Mouse (Mus musculus) MEL (cell line): Measurements from ENCODE around the gene Gm3285.

Source experiments
- BHLHE40 ChIP-seq: IDR thresholded peaks from 2 replicates; pipeline ENCODE4 v1.6.1; 2012; ENCODE audit warnings: low read depth, mild to moderate bottlenecking, inconsistent platforms, low read length, improper control_type of control experiment, borderline replicate concordance
- CHD2 ChIP-seq: IDR thresholded peaks from 2 replicates; pipeline ENCODE4 v1.6.1; 2011; ENCODE audit warnings: low read length, improper control_type of control experiment
- CTCF ChIP-seq, 3 experiments: IDR thresholded peaks in 2 of 3; conservative IDR thresholded peaks in 1 of 3; 2 replicates each; pipeline ENCODE4 v1.5.1; 2011 to 2012; ENCODE audit warnings: low read length in 3 of 3, low read depth in 2 of 3, mild to moderate bottlenecking in 2 of 3, improper control_type of control experiment in 1 of 3, inconsistent platforms in 1 of 3, mixed read lengths in 1 of 3, moderate library complexity in 1 of 3; ENCODE audit not compliant: control insufficient read depth in 1 of 3, insufficient read depth in 1 of 3, poor library complexity in 1 of 3, severe bottlenecking in 1 of 3
- ELF1 ChIP-seq: IDR thresholded peaks from 2 replicates; pipeline ENCODE4 v1.6.1; 2014; ENCODE audit warnings: low read depth, mild to moderate bottlenecking, inconsistent platforms, low read length, improper control_type of control experiment, moderate library complexity
- GATA1 ChIP-seq: IDR thresholded peaks from 2 replicates; pipeline ENCODE4 v1.6.1; 2011; ENCODE audit warnings: low read depth, low read length, improper control_type of control experiment
- MAFK ChIP-seq: IDR thresholded peaks from 2 replicates; pipeline ENCODE4 v1.6.1; 2011; ENCODE audit warnings: low read depth, mild to moderate bottlenecking, low read length, improper control_type of control experiment, borderline replicate concordance
- POLR2A ChIP-seq, 2 experiments: IDR thresholded peaks; 2 replicates each; pipeline ENCODE4 v1.6.1; 2011 to 2012; ENCODE audit warnings: low read length in 2 of 2, mild to moderate bottlenecking in 2 of 2, control low read depth in 1 of 2, improper control_type of control experiment in 1 of 2, low read depth in 1 of 2, moderate library complexity in 1 of 2; ENCODE audit not compliant: control insufficient read depth in 1 of 2, insufficient read depth in 1 of 2, poor library complexity in 1 of 2
- SMC3 ChIP-seq: IDR thresholded peaks from 2 replicates; pipeline ENCODE4 v1.6.1; 2011; ENCODE audit warnings: low read depth, low read length, improper control_type of control experiment
- USF1 ChIP-seq: IDR thresholded peaks from 2 replicates; pipeline ENCODE4 v1.6.1; 2014; ENCODE audit warnings: low read depth, mild to moderate bottlenecking, inconsistent platforms, low read length, improper control_type of control experiment, moderate library complexity

DNA sequence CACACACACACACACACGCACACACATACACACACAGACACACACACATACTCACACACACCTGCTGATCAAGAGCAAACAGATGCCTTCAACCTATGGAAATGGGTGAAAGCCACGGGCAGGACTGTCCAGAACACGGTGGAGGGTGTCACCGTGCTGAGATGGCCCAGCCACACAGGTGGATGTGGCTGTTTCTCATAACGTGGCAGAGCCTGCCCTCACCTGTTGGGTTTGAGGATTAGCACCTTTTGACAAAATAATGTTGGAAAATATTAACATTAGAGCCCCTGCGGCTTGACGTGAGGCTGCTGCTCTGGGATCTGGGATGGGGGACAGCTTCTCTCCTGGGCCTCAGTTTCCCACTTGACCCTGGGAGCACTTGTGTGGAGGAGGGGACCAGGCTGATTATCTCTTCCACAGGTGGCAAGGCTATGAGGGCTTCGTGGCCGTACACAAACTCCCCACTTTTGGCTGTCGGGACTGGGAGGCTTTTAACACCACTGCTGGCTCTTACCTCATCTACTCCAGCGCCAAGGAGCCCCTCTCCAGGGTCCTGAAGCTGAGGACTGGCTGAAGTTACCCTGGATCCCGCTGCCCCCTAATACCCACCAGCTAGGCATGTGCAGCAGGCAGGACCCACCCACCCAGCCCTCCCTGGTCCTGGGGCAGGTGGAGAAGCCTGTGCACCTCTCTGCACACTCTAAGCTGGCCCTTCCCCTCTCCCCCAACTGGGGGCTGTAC lies 24.4 kb downstream of the Gm3285 start:
- TF ChIP-seq CTCF (IDR thresholded peaks at IDR 0.05 in 2 of 3, conservative IDR thresholded peaks at IDR 0.05 in 1 of 3; ENCODE audit: control insufficient read depth in 1 of 3, insufficient read depth in 1 of 3, low read depth in 2 of 3, low read length in 3 of 3, poor library complexity in 1 of 3, severe bottlenecking in 1 of 3) (peak in 2 of 3 experiments; percentile 1 to 6; a peak in 1 of 6 replicates), USF1 (no peak), CHD2 (no peak), MAFK (no peak), POLR2A (IDR thresholded peaks at IDR 0.05; ENCODE audit: control insufficient read depth in 1 of 2, insufficient read depth in 1 of 2, low read depth in 1 of 2, low read length in 2 of 2, poor library complexity in 1 of 2) (no peak), BHLHE40 (no peak), GATA1 (no peak), ELF1 (no peak), SMC3 (no peak)
